Mouse (Mus musculus) midbrain, embryonic 16.5 days (tissue): ENCODE measurements around the gene Txndc15. TPM values are rescaled to one million over a fixed set of nuclear protein-coding genes. Genes with fewer than 3 reads are reported as not detected.
"Not testable (repeated sequence)": the region's sequence is repeated elsewhere in the genome, so short reads cannot be mapped to it uniquely, and the experiment has no call there.

Source experiments
- ATAC-seq: fragments of 200-750 bp; cut with Nextera tagmentation; 2 replicates; pipeline ENCODE4 v1.8.0; 2017; ENCODE audit warnings: moderate TSS enrichment
- H3K27ac ChIP-seq: fragments of 300-500 bp; sonication (generic); 2 replicates; pipeline ENCODE4 v1.5.1; 2014; ENCODE audit warnings: mild to moderate bottlenecking, low read length, mixed read lengths
- H3K27me3 ChIP-seq: fragments of 300-500 bp; sonication (generic); 2 replicates; pipeline ENCODE4 v1.6.1; 2014; ENCODE audit warnings: low read depth, low read length, mixed read lengths; ENCODE audit not compliant: control insufficient read depth, insufficient read depth
- H3K36me3 ChIP-seq: fragments of 300-500 bp; sonication (generic); 2 replicates; pipeline ENCODE4 v1.6.1; 2014; ENCODE audit warnings: mild to moderate bottlenecking, low read length, moderate library complexity, mixed read lengths; ENCODE audit not compliant: control insufficient read depth, insufficient read depth
- H3K4me1 ChIP-seq: fragments of 300-500 bp; sonication (generic); 2 replicates; pipeline ENCODE4 v1.6.1; 2014; ENCODE audit warnings: mild to moderate bottlenecking, low read length, mixed read lengths; ENCODE audit not compliant: control insufficient read depth, insufficient read depth
- H3K4me2 ChIP-seq: fragments of 300-500 bp; sonication (generic); 2 replicates; pipeline ENCODE4 v1.6.1; 2014; ENCODE audit warnings: mild to moderate bottlenecking, low read length, mixed read lengths
- H3K4me3 ChIP-seq: fragments of 300-500 bp; sonication (generic); 2 replicates; pipeline ENCODE4 v1.5.1; 2014; ENCODE audit warnings: low read depth, mild to moderate bottlenecking, low read length, moderate library complexity, mixed read lengths
- H3K9ac ChIP-seq: fragments of 300-500 bp; sonication (generic); 2 replicates; pipeline ENCODE4 v1.6.1; 2014; ENCODE audit warnings: low read depth, low read length, mixed read lengths
- H3K9me3 ChIP-seq: fragments of 300-500 bp; sonication (generic); replicated peaks from 2 replicates; pipeline ENCODE4 v1.6.1; 2014; ENCODE audit warnings: mild to moderate bottlenecking, low read length, mixed read lengths; ENCODE audit not compliant: control insufficient read depth, poor library complexity, severe bottlenecking
- WGBS: fragments of 180-500 bp; shearing (Covaris S2); extraction: QIAGEN DNeasy Blood & Tissue Kit; methylation state at CpG from one replicate; pipeline ENCODE4 v1.1.7; 2014; 5-methylcytosine and 5-hydroxymethylcytosine counted together
- polyA plus RNA-seq: library from polyadenylated mRNA; unstranded; fragments of >200 nt; fragmentation: Nextera tagmentation; extraction: Ambion mirVana; gene quantifications from 2 replicates; pipeline ENCODE4 v1.2.1, GENCODE M21; 2015

Txndc15 gene
- polyA plus RNA-seq, 1 experiment from 2014 or later = 143 TPM

- ATAC-seq = peak; percentile 98
- Histone ChIP-seq H3K4me3 (peak within 1 kb of the TSS; percentile 96), H3K9ac (peak within 1 kb of the TSS; percentile 100), H3K4me1 (peaks cover 16% of the 10 kb centered on the region), H3K4me2 (peak within 1 kb of the TSS; percentile 60), H3K9me3 (no peaks in the 10 kb centered on the region), H3K27ac (peak within 1 kb of the TSS; percentile 97), H3K27me3 (no peaks in the 10 kb centered on the region), H3K36me3 (no peaks in the 10 kb centered on the region)
- 2% methylated on average over 49 of the region's 51 CpGs for WGBS
Observed at GRCm38 (mm10) chr13:55692535-55693242, 21.8 kb upstream of the Txndc15 start, which contains the start of gene B230219D22Rik. Gene B230219D22Rik, plus strand, starts transcription at chr13:55693124.

GRCm38 (mm10) chr13:55693243-55693721 is 21.2 kb upstream of the Txndc15 start:
- WGBS = under 1% methylated on average over 46 of the region's 70 CpGs

GRCm38 (mm10) chr13:55694110-55694509 is 20.3 kb upstream of the Txndc15 start:
- H3K4me3 ChIP-seq = peak overlapping the region; percentile 96
- 21% methylated on average over 8 of the region's 8 CpGs for WGBS
- H3K9me3 ChIP-seq = no peaks in the 10 kb centered on the region
- H3K27me3 ChIP-seq = no peaks in the 10 kb centered on the region
- peaks cover 16% of the 10 kb centered on the region for H3K4me1 ChIP-seq
- no peak for ATAC-seq
- peak overlapping the region; percentile 100 for H3K9ac ChIP-seq
- H3K4me2 ChIP-seq = peak overlapping the region; percentile 53
- no peak overlapping the region for H3K27ac ChIP-seq
- H3K36me3 ChIP-seq = peaks cover 2% of the 10 kb centered on the region

More at GRCm38 (mm10) chr13:55693243-55693721, 21.2 kb upstream of the Txndc15 start:
- Histone ChIP-seq H3K9me3 (no peaks in the 10 kb centered on the region), H3K4me1 (peaks cover 16% of the 10 kb centered on the region), H3K36me3 (no peaks in the 10 kb centered on the region), H3K27ac (peak overlapping the region; percentile 97), H3K4me2 (peak overlapping the region; percentile 53), H3K9ac (peak overlapping the region; percentile 100), H3K4me3 (peak overlapping the region; percentile 96), H3K27me3 (no peaks in the 10 kb centered on the region)
- ATAC-seq = peak; percentile 88

- WGBS = no CpG with 5 or more reads among the region's 3 CpGs
- H3K27me3 ChIP-seq, H3K4me3 ChIP-seq, H3K27ac ChIP-seq, ATAC-seq, H3K9me3 ChIP-seq, H3K4me2 ChIP-seq, H3K9ac ChIP-seq: not testable (repeated sequence)
- Histone ChIP-seq H3K4me1 (peaks cover 16% of the 10 kb centered on the region), H3K36me3 (peaks cover 14% of the 10 kb centered on the region)
Observed at GRCm38 (mm10) chr13:55695989-55696388, 18.5 kb upstream of the Txndc15 start.

- no peaks in the 10 kb centered on the region for H3K4me1 ChIP-seq
- ATAC-seq = no peak
- 87% methylated on average over 4 of the region's 4 CpGs for WGBS
- no peak overlapping the region for H3K4me2 ChIP-seq
- H3K36me3 ChIP-seq = peaks cover 19% of the 10 kb centered on the region
- no peak overlapping the region for H3K9ac ChIP-seq
- H3K9me3 ChIP-seq = no peaks in the 10 kb centered on the region
- H3K27me3 ChIP-seq = no peaks in the 10 kb centered on the region
- no peak overlapping the region for H3K4me3 ChIP-seq
- no peak overlapping the region for H3K27ac ChIP-seq
Observed at GRCm38 (mm10) chr13:55704301-55704700, 10.1 kb upstream of the Txndc15 start.

- Histone ChIP-seq H3K9me3 (no peaks in the 10 kb centered on the region), H3K4me3 (no peak overlapping the region), H3K4me2 (no peak overlapping the region), H3K27me3 (no peaks in the 10 kb centered on the region), H3K9ac (no peak overlapping the region), H3K27ac (no peak overlapping the region), H3K4me1 (peaks cover 16% of the 10 kb centered on the region), H3K36me3 (peaks cover 2% of the 10 kb centered on the region; the same call in 1 of the 2 replicates)
- no peak for ATAC-seq
- WGBS = 93% methylated on average over 3 of the region's 3 CpGs
Observed at GRCm38 (mm10) chr13:55712846-55713245, 1.6 kb upstream of the Txndc15 start.

GRCm38 (mm10) chr13:55715167-55715512 is 690 bp downstream of the Txndc15 start:
- Histone ChIP-seq H3K4me3 (peak overlapping the region; percentile 96), H3K36me3 (peaks cover 10% of the 10 kb centered on the region), H3K4me1 (peaks cover 16% of the 10 kb centered on the region), H3K9me3 (no peaks in the 10 kb centered on the region), H3K9ac (peak overlapping the region; percentile 96), H3K27me3 (no peaks in the 10 kb centered on the region), H3K4me2 (peak overlapping the region; percentile 58), H3K27ac (peak overlapping the region; percentile 98)
- ATAC-seq = no peak
- 6% methylated on average over 5 of the region's 5 CpGs for WGBS

GRCm38 (mm10) chr13:55715908-55716510 is 1.6 kb downstream of the Txndc15 start:
- H3K27ac ChIP-seq = no peak overlapping the region
- no peak for ATAC-seq
- no peak overlapping the region; the same call in 1 of the 2 replicates for H3K9ac ChIP-seq
- peaks cover 16% of the 10 kb centered on the region for H3K4me1 ChIP-seq
- no peaks in the 10 kb centered on the region for H3K27me3 ChIP-seq
- H3K9me3 ChIP-seq = no peaks in the 10 kb centered on the region
- no peak overlapping the region for H3K4me3 ChIP-seq
- 90% methylated on average over 6 of the region's 7 CpGs for WGBS
- peaks cover 10% of the 10 kb centered on the region for H3K36me3 ChIP-seq
- peak overlapping the region; percentile 58 for H3K4me2 ChIP-seq

GRCm38 (mm10) chr13:55721516-55721915 is 7.1 kb downstream of the Txndc15 start:
- H3K4me2 ChIP-seq = no peak overlapping the region
- no peaks in the 10 kb centered on the region for H3K9me3 ChIP-seq
- no peak overlapping the region for H3K27ac ChIP-seq
- ATAC-seq = no peak
- no peak overlapping the region for H3K9ac ChIP-seq
- peaks cover 27% of the 10 kb centered on the region for H3K36me3 ChIP-seq
- no peaks in the 10 kb centered on the region for H3K27me3 ChIP-seq
- no peak overlapping the region for H3K4me3 ChIP-seq
- 69% methylated on average over 8 of the region's 8 CpGs for WGBS
- H3K4me1 ChIP-seq = peaks cover 3% of the 10 kb centered on the region; the same call in 1 of the 2 replicates
